Mouse (Mus musculus): ENCODE results near the gene Lyrm1. TPM values are rescaled to one million over a fixed set of nuclear protein-coding genes. Genes with fewer than 3 reads are reported as not detected.

Gene Lyrm1
- polyA plus RNA-seq (2015; fragmentation: Nextera tagmentation; extraction: Ambion mirVana) = 7.6 and 8.9 TPM in 2 replicates

- H3K4me3 ChIP-seq = peak within 1 kb of the TSS; percentile 88
- H3K27ac ChIP-seq = peak within 1 kb of the TSS; percentile 97
- peaks cover 21% of the 10 kb centered on the region for H3K4me1 ChIP-seq (replicated peaks)
- no peaks in the 10 kb centered on the region for H3K9me3 ChIP-seq (replicated peaks)
- H3K9ac ChIP-seq = peak within 1 kb of the TSS; percentile 90
- ATAC-seq (replicated peaks; ENCODE audit: insufficient number of reproducible peaks, insufficient read depth, low FRiP score, low read depth) = peak; percentile 99
- WGBS = under 1% methylated on average over 63 of the region's 63 CpGs
- H3K27me3 ChIP-seq = no peaks in the 10 kb centered on the region
- H3K4me2 ChIP-seq = peak within 1 kb of the TSS; percentile 71
- no peaks in the 10 kb centered on the region for H3K36me3 ChIP-seq
These were observed at the start of gene Lyrm1, which contains the start of gene Dcun1d3 for GRCm38 (mm10) chr7:119895639-119896512. TSS of gene Lyrm1 (plus strand) at chr7:119895861. TSS of gene Dcun1d3 (minus strand) at chr7:119896298.

GRCm38 (mm10) chr7:119847396-119847795 lies 48.3 kb upstream of the Lyrm1 start:
- no peak overlapping the region for H3K4me2 ChIP-seq
- no peaks in the 10 kb centered on the region for H3K9me3 ChIP-seq (replicated peaks)
- H3K27me3 ChIP-seq = no peaks in the 10 kb centered on the region
- H3K36me3 ChIP-seq = peaks cover 25% of the 10 kb centered on the region; the same call in 1 of the 2 replicates
- H3K4me1 ChIP-seq (replicated peaks) = no peaks in the 10 kb centered on the region
- no peak overlapping the region for H3K4me3 ChIP-seq
- ATAC-seq (replicated peaks; ENCODE audit: insufficient number of reproducible peaks, insufficient read depth, low FRiP score, low read depth) = no peak
- no peak overlapping the region for H3K27ac ChIP-seq
- WGBS = 83% methylated on average over 2 of the region's 2 CpGs
- no peak overlapping the region for H3K9ac ChIP-seq

- Histone ChIP-seq H3K36me3 (peaks cover 16% of the 10 kb centered on the region; the same call in 1 of the 2 replicates), H3K9ac (no peak overlapping the region), H3K27ac (no peak overlapping the region), H3K9me3 (replicated peaks) (no peaks in the 10 kb centered on the region), H3K27me3 (no peaks in the 10 kb centered on the region), H3K4me1 (replicated peaks) (no peaks in the 10 kb centered on the region), H3K4me3 (no peak overlapping the region), H3K4me2 (no peak overlapping the region)
- 3% methylated on average over 1 of the region's 1 CpGs for WGBS
- no peak for ATAC-seq (replicated peaks; ENCODE audit: insufficient number of reproducible peaks, insufficient read depth, low FRiP score, low read depth)
These were observed 46.6 kb upstream of the Lyrm1 start for GRCm38 (mm10) chr7:119849096-119849495.

GRCm38 (mm10) chr7:119850737-119851136 lies 44.9 kb upstream of the Lyrm1 start:
- Histone ChIP-seq H3K27me3 (no peaks in the 10 kb centered on the region), H3K9me3 (replicated peaks) (no peaks in the 10 kb centered on the region), H3K4me1 (replicated peaks) (no peaks in the 10 kb centered on the region), H3K4me3 (no peak overlapping the region), H3K9ac (no peak overlapping the region), H3K4me2 (no peak overlapping the region), H3K36me3 (peaks cover 3% of the 10 kb centered on the region; the same call in 1 of the 2 replicates), H3K27ac (no peak overlapping the region)
- WGBS = 58% methylated on average over 5 of the region's 5 CpGs
- no peak for ATAC-seq (replicated peaks; ENCODE audit: insufficient number of reproducible peaks, insufficient read depth, low FRiP score, low read depth)

GRCm38 (mm10) chr7:119852494-119852893 lies 43.2 kb upstream of the Lyrm1 start:
- Histone ChIP-seq H3K36me3 (no peaks in the 10 kb centered on the region; the same call in 1 of the 2 replicates), H3K9me3 (replicated peaks) (no peaks in the 10 kb centered on the region), H3K4me3 (no peak overlapping the region), H3K4me1 (replicated peaks) (no peaks in the 10 kb centered on the region), H3K4me2 (no peak overlapping the region), H3K27ac (no peak overlapping the region), H3K9ac (no peak overlapping the region), H3K27me3 (no peaks in the 10 kb centered on the region)
- no peak for ATAC-seq (replicated peaks; ENCODE audit: insufficient number of reproducible peaks, insufficient read depth, low FRiP score, low read depth)

GRCm38 (mm10) chr7:119853186-119853585 lies 42.5 kb upstream of the Lyrm1 start:
- H3K36me3 ChIP-seq = no peaks in the 10 kb centered on the region; the same call in 1 of the 2 replicates
- no peaks in the 10 kb centered on the region for H3K9me3 ChIP-seq (replicated peaks)
- no peaks in the 10 kb centered on the region for H3K27me3 ChIP-seq
- H3K4me3 ChIP-seq = no peak overlapping the region
- no peaks in the 10 kb centered on the region for H3K4me1 ChIP-seq (replicated peaks)
- H3K27ac ChIP-seq = no peak overlapping the region
- H3K4me2 ChIP-seq = no peak overlapping the region
- 82% methylated on average over 1 of the region's 1 CpGs for WGBS
- H3K9ac ChIP-seq = no peak overlapping the region
- no peak for ATAC-seq (replicated peaks; ENCODE audit: insufficient number of reproducible peaks, insufficient read depth, low FRiP score, low read depth)

GRCm38 (mm10) chr7:119854362-119854761 lies 41.3 kb upstream of the Lyrm1 start:
- ATAC-seq (replicated peaks; ENCODE audit: insufficient number of reproducible peaks, insufficient read depth, low FRiP score, low read depth) = no peak
- Histone ChIP-seq H3K4me1 (replicated peaks) (no peaks in the 10 kb centered on the region), H3K36me3 (peaks cover 4% of the 10 kb centered on the region; the same call in 1 of the 2 replicates), H3K9ac (no peak overlapping the region), H3K4me3 (no peak overlapping the region), H3K4me2 (no peak overlapping the region), H3K27me3 (no peaks in the 10 kb centered on the region), H3K27ac (no peak overlapping the region), H3K9me3 (replicated peaks) (no peaks in the 10 kb centered on the region)
- 95% methylated on average over 2 of the region's 2 CpGs for WGBS

GRCm38 (mm10) chr7:119855031-119855430 lies 40.6 kb upstream of the Lyrm1 start:
- Histone ChIP-seq H3K36me3 (peaks cover 6% of the 10 kb centered on the region; the same call in 1 of the 2 replicates), H3K9ac (no peak overlapping the region), H3K4me1 (replicated peaks) (no peaks in the 10 kb centered on the region), H3K4me2 (no peak overlapping the region), H3K27ac (no peak overlapping the region), H3K4me3 (no peak overlapping the region), H3K27me3 (no peaks in the 10 kb centered on the region), H3K9me3 (replicated peaks) (no peaks in the 10 kb centered on the region)
- ATAC-seq (replicated peaks; ENCODE audit: insufficient number of reproducible peaks, insufficient read depth, low FRiP score, low read depth) = no peak

GRCm38 (mm10) chr7:119859476-119859875 lies 36.2 kb upstream of the Lyrm1 start:
- H3K9me3 ChIP-seq (replicated peaks) = no peaks in the 10 kb centered on the region
- no peak overlapping the region for H3K4me3 ChIP-seq
- peaks cover 14% of the 10 kb centered on the region for H3K4me1 ChIP-seq (replicated peaks)
- no peak overlapping the region for H3K9ac ChIP-seq
- no peaks in the 10 kb centered on the region for H3K27me3 ChIP-seq
- 73% methylated on average over 6 of the region's 6 CpGs for WGBS
- H3K4me2 ChIP-seq = no peak overlapping the region
- ATAC-seq (replicated peaks; ENCODE audit: insufficient number of reproducible peaks, insufficient read depth, low FRiP score, low read depth) = no peak
- H3K36me3 ChIP-seq = peaks cover 6% of the 10 kb centered on the region; the same call in 1 of the 2 replicates
- no peak overlapping the region for H3K27ac ChIP-seq

GRCm38 (mm10) chr7:119860116-119860515 lies 35.5 kb upstream of the Lyrm1 start:
- H3K36me3 ChIP-seq = peaks cover 6% of the 10 kb centered on the region; the same call in 1 of the 2 replicates
- no peak overlapping the region for H3K27ac ChIP-seq
- no peak overlapping the region for H3K9ac ChIP-seq
- H3K4me2 ChIP-seq = no peak overlapping the region
- no peak for ATAC-seq (replicated peaks; ENCODE audit: insufficient number of reproducible peaks, insufficient read depth, low FRiP score, low read depth)
- peaks cover 14% of the 10 kb centered on the region for H3K4me1 ChIP-seq (replicated peaks)
- H3K27me3 ChIP-seq = no peaks in the 10 kb centered on the region
- no peak overlapping the region for H3K4me3 ChIP-seq
- H3K9me3 ChIP-seq (replicated peaks) = no peaks in the 10 kb centered on the region
- WGBS = 84% methylated on average over 3 of the region's 3 CpGs

GRCm38 (mm10) chr7:119860554-119860953 lies 35.1 kb upstream of the Lyrm1 start:
- Histone ChIP-seq H3K27ac (no peak overlapping the region), H3K4me3 (no peak overlapping the region), H3K9me3 (replicated peaks) (no peaks in the 10 kb centered on the region), H3K36me3 (peaks cover 6% of the 10 kb centered on the region; the same call in 1 of the 2 replicates), H3K9ac (no peak overlapping the region), H3K4me2 (no peak overlapping the region), H3K4me1 (replicated peaks) (peaks cover 14% of the 10 kb centered on the region), H3K27me3 (no peaks in the 10 kb centered on the region)
- ATAC-seq (replicated peaks; ENCODE audit: insufficient number of reproducible peaks, insufficient read depth, low FRiP score, low read depth) = no peak
- 91% methylated on average over 2 of the region's 2 CpGs for WGBS

GRCm38 (mm10) chr7:119860971-119861334 lies 34.7 kb upstream of the Lyrm1 start:
- Histone ChIP-seq H3K9ac (no peak overlapping the region), H3K9me3 (replicated peaks) (no peaks in the 10 kb centered on the region), H3K27me3 (no peaks in the 10 kb centered on the region), H3K27ac (peak overlapping the region; percentile 54; the same call in 1 of the 2 replicates), H3K4me2 (no peak overlapping the region), H3K4me1 (replicated peaks) (peaks cover 14% of the 10 kb centered on the region), H3K4me3 (no peak overlapping the region), H3K36me3 (peaks cover 6% of the 10 kb centered on the region; the same call in 1 of the 2 replicates)
- no peak for ATAC-seq (replicated peaks; ENCODE audit: insufficient number of reproducible peaks, insufficient read depth, low FRiP score, low read depth)
